Mouse (Mus musculus): Measurements from ENCODE around the gene Epop. TPM values are rescaled to one million over a fixed set of nuclear protein-coding genes. Genes with fewer than 3 reads are reported as not detected.
A peak's percentile ranks its signal among the peaks of the same experiment; 100 is the strongest.
"Not testable (repeated sequence)": the region's sequence is repeated elsewhere in the genome, so short reads cannot be mapped to it uniquely, and the experiment has no call there.

The Epop gene
- polyA plus RNA-seq, 1 experiment from 2014 or later, result 2.1 TPM

- Histone ChIP-seq H3K4me1 (peaks cover 38% of the 10 kb centered on the region), H3K9me3 (replicated peaks) (no peaks in the 10 kb centered on the region), H3K27ac (replicated peaks) (peak overlapping the region; percentile 79), H3K4me3 (replicated peaks) (peak overlapping the region; percentile 80), H3K27me3 (replicated peaks) (peaks cover 19% of the 10 kb centered on the region), H3K36me3 (no peaks in the 10 kb centered on the region), H3K4me2 (peak overlapping the region; percentile 88), H3K9ac (replicated peaks) (peak overlapping the region; percentile 82)
- 8% methylated on average over 13 of the region's 13 CpGs for WGBS
- ATAC-seq (ENCODE audit: low FRiP score), result 0 out of 2 replicates have a peak, but pooled peaks have one; percentile 2
These were observed 29.9 kb upstream of the Epop start for GRCm38 (mm10) chr11:97659267-97659989.

DNA sequence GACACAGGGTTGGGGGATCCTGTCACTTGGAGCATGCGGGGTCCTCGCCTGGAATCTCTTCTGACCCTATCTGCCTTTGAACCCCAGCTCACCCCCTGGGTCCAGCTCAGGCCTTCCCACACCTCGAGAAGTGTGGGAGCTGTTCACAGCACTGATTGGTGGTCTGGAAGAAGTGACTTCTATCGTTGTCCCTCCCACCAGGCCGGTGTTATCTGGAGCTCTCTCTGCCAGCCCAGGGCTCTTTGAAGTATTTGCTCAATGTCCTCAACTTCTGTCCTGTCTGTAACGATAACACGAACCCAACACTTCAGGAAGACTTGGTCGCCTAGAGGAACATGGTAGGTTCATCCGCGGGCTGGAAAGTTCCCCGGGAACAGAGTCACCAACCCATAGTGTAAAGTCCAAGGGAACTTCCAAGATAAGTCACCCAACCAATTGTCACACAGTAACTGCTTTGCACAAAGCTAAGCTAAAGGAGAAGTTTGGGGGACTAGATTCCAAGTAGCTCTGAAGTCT, 29.3 kb upstream of the Epop start:
- H3K4me3 ChIP-seq (replicated peaks), result 0 out of 2 replicates have a peak overlapping the region, but pooled peaks have one; percentile 80
- H3K36me3 ChIP-seq, result no peaks in the 10 kb centered on the region
- ATAC-seq (ENCODE audit: low FRiP score), result no peak
- H3K27ac ChIP-seq (replicated peaks), result no peak overlapping the region
- WGBS, result 77% methylated on average over 11 of the region's 11 CpGs
- peaks cover 34% of the 10 kb centered on the region for H3K4me1 ChIP-seq
- no peak overlapping the region for H3K9ac ChIP-seq (replicated peaks)
- peaks cover 19% of the 10 kb centered on the region for H3K27me3 ChIP-seq (replicated peaks)
- H3K4me2 ChIP-seq, result peak overlapping the region; percentile 88; the same call in 1 of the 2 replicates
- H3K9me3 ChIP-seq (replicated peaks), result no peaks in the 10 kb centered on the region

DNA sequence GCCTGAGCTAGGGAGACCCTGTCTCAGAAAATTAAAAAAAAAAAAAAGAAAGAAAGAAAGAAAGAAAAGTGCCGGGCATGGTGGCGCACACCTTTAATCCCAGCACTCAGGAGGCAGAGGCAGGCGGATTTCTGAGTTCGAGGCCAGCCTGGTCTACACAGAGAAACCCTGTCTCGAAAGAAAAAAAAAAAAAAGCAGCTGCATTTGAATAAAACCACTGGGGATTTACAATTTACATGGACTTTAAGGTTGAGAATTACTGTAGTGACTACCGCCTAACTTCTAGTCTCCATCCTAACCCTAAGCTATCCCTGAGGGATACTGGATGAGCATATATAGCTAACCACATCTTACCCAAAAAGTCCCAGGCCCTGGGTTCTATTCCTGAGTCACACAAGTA, 28.5 kb upstream of the Epop start:
- not testable (repeated sequence) for H3K36me3 ChIP-seq; H3K9ac ChIP-seq (replicated peaks); ATAC-seq (ENCODE audit: low FRiP score); H3K27ac ChIP-seq (replicated peaks); H3K4me3 ChIP-seq (replicated peaks); H3K4me2 ChIP-seq; H3K9me3 ChIP-seq (replicated peaks)
- 80% methylated on average over 6 of the region's 6 CpGs for WGBS
- H3K4me1 ChIP-seq, result peaks cover 34% of the 10 kb centered on the region
- peaks cover 19% of the 10 kb centered on the region for H3K27me3 ChIP-seq (replicated peaks)

- H3K36me3 ChIP-seq, result no peaks in the 10 kb centered on the region
- no peak overlapping the region for H3K4me2 ChIP-seq
- peaks cover 29% of the 10 kb centered on the region for H3K4me1 ChIP-seq
- 45% methylated on average over 5 of the region's 6 CpGs for WGBS
- H3K27ac ChIP-seq (replicated peaks), result no peak overlapping the region
- no peaks in the 10 kb centered on the region for H3K9me3 ChIP-seq (replicated peaks)
- H3K4me3 ChIP-seq (replicated peaks), result no peak overlapping the region
- H3K27me3 ChIP-seq (replicated peaks), result peaks cover 17% of the 10 kb centered on the region
- H3K9ac ChIP-seq (replicated peaks), result no peak overlapping the region
- no peak for ATAC-seq (ENCODE audit: low FRiP score)
These were observed 27.9 kb upstream of the Epop start for GRCm38 (mm10) chr11:97657184-97657945.

DNA sequence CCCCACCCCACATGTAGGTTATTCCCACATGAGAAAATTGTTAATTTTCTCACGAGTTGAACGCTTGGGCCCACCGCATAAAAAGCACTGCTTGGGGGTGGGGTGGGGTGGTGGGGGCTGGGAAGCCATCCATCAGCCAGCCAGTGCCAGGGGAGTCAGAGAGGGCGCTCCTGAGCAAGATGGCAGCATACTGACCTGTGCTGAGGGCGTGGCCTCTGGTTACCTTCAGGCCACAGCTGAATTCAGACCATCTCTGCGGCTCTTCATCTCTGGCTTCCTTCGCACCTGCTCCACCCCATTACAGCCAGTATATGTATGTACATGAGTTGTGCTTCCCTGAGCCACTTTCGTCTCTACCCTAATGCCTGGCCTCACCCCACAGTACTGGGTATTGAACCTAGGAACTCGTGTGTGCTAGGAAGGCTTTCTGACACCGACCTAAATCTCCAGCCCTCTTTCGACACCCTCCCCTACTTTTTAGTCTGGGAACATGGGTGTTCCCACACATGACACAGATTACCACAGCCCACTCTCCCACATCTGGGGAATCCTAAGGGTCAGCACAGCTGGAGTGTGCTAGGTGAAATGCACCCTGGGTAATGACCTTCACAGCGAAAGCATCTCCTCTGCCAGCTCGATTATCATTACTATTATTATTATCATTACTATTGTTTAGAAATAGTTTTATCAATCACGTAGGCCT, 26.9 kb upstream of the Epop start:
- peaks cover 8% of the 10 kb centered on the region; the same call in 1 of the 2 replicates for H3K27me3 ChIP-seq (replicated peaks)
- WGBS, result 72% methylated on average over 14 of the region's 14 CpGs
- ATAC-seq (ENCODE audit: low FRiP score), result no peak
- no peak overlapping the region for H3K9ac ChIP-seq (replicated peaks)
- H3K4me1 ChIP-seq, result peaks cover 19% of the 10 kb centered on the region
- no peaks in the 10 kb centered on the region for H3K36me3 ChIP-seq
- H3K27ac ChIP-seq (replicated peaks), result no peak overlapping the region
- no peak overlapping the region for H3K4me2 ChIP-seq
- H3K9me3 ChIP-seq (replicated peaks), result no peaks in the 10 kb centered on the region
- H3K4me3 ChIP-seq (replicated peaks), result no peak overlapping the region

- H3K9me3 ChIP-seq (replicated peaks), result no peaks in the 10 kb centered on the region
- 93% methylated on average over 2 of the region's 2 CpGs for WGBS
- H3K4me3 ChIP-seq (replicated peaks), result no peak overlapping the region
- H3K36me3 ChIP-seq, result no peaks in the 10 kb centered on the region
- no peak overlapping the region for H3K4me2 ChIP-seq
- no peaks in the 10 kb centered on the region for H3K27me3 ChIP-seq (replicated peaks)
- H3K27ac ChIP-seq (replicated peaks), result no peak overlapping the region
- ATAC-seq (ENCODE audit: low FRiP score), result no peak
- H3K4me1 ChIP-seq, result peaks cover 10% of the 10 kb centered on the region
- no peak overlapping the region for H3K9ac ChIP-seq (replicated peaks)
These were observed 24.7 kb upstream of the Epop start for GRCm38 (mm10) chr11:97654210-97654609.

DNA sequence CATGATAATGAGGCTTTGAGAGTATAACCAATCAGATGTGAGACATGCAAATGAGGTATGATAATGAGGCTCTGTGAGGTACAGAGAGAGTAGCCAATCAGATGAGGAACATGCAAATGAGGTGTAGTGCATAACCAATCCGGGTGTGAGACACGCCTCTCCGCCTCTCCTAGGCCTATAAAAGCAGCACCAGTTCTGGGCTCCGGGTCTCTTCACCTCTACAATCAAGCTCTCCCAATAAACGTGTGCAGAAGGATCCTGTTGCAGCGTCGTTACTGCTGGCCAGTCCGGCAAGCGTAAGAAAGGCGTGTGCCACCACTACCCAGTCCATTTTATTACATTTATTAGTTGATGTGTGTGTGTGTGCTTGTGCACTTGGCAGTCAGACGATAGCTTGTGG, 23.9 kb upstream of the Epop start:
- not testable (repeated sequence) for H3K4me3 ChIP-seq (replicated peaks); H3K4me2 ChIP-seq; H3K9me3 ChIP-seq (replicated peaks); ATAC-seq (ENCODE audit: low FRiP score); H3K36me3 ChIP-seq; H3K27ac ChIP-seq (replicated peaks); H3K4me1 ChIP-seq; H3K9ac ChIP-seq (replicated peaks); H3K27me3 ChIP-seq (replicated peaks)
- 93% methylated on average over 11 of the region's 11 CpGs for WGBS

- Histone ChIP-seq H3K9me3 (replicated peaks) (no peaks in the 10 kb centered on the region), H3K4me1 (peaks cover 9% of the 10 kb centered on the region), H3K9ac (replicated peaks) (no peak overlapping the region), H3K4me3 (replicated peaks) (no peak overlapping the region), H3K4me2 (no peak overlapping the region), H3K27ac (replicated peaks) (no peak overlapping the region), H3K27me3 (replicated peaks) (no peaks in the 10 kb centered on the region), H3K36me3 (no peaks in the 10 kb centered on the region)
- no peak for ATAC-seq (ENCODE audit: low FRiP score)
- WGBS, result 41% methylated on average over 5 of the region's 5 CpGs
These were observed 20.8 kb upstream of the Epop start for GRCm38 (mm10) chr11:97650341-97650740.

DNA sequence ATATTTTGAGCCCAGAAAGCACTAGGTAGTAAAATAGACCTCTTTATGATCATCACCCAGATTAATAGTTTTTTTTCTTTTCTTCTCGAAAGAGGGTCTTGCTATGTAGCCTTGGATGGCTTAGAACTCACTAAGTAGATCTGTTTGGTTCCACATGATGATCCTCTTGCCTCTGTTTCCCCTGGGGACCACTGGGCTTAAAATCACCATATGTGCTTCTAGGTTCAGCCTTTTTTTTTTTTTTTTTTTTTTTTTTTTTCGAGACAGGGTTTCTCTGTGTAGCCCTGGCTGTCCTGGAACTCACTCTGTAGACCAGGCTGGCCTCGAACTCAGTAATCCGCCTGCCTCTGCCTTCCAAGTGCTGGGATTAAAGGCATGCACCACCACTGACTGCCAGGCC, 19.0 kb upstream of the Epop start:
- not testable (repeated sequence) for ATAC-seq (ENCODE audit: low FRiP score); H3K27ac ChIP-seq (replicated peaks)
- WGBS, result 97% methylated on average over 3 of the region's 4 CpGs

DNA sequence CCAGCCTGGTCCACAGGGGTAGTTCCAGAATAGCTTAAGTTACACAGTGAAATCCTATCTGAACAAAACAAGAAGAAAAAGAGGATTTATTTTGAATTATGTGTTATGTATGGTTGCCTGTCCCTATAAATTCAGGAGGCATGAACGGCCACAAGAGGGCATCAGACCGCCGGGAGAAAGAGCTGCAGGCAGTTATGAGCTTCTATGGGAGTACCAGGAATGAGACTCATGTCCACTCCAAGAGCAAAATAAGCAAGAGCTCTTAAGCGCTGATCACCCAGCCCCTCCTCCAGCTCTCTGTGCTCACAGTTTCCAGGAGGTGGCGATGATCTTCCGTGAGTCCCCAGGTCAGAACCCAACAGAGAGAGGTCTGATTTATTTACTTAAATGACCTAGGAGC, 15.3 kb upstream of the Epop start:
- Histone ChIP-seq H3K36me3 (no peaks in the 10 kb centered on the region), H3K4me3 (replicated peaks) (no peak overlapping the region), H3K9ac (replicated peaks) (no peak overlapping the region), H3K9me3 (replicated peaks) (no peaks in the 10 kb centered on the region), H3K27ac (replicated peaks) (no peak overlapping the region), H3K4me2 (no peak overlapping the region), H3K4me1 (peaks cover under 1% of the 10 kb centered on the region; the same call in 1 of the 2 replicates), H3K27me3 (replicated peaks) (no peaks in the 10 kb centered on the region)
- WGBS, result under 1% methylated on average over 6 of the region's 6 CpGs
- no peak for ATAC-seq (ENCODE audit: low FRiP score)

More for the DNA sequence above, 19.0 kb upstream of the Epop start:
- not testable (repeated sequence) for H3K9me3 ChIP-seq (replicated peaks); H3K4me3 ChIP-seq (replicated peaks); H3K4me2 ChIP-seq; H3K9ac ChIP-seq (replicated peaks); H3K36me3 ChIP-seq; H3K27me3 ChIP-seq (replicated peaks); H3K4me1 ChIP-seq

GRCm38 (mm10) chr11:97643380-97644055, 14.0 kb upstream of the Epop start:
- Histone ChIP-seq H3K27ac (replicated peaks) (no peak overlapping the region), H3K4me1 (no peaks in the 10 kb centered on the region), H3K9ac (replicated peaks) (no peak overlapping the region), H3K27me3 (replicated peaks) (no peaks in the 10 kb centered on the region), H3K9me3 (replicated peaks) (no peaks in the 10 kb centered on the region), H3K36me3 (no peaks in the 10 kb centered on the region), H3K4me3 (replicated peaks) (no peak overlapping the region), H3K4me2 (no peak overlapping the region)
- 90% methylated on average over 8 of the region's 8 CpGs for WGBS
- ATAC-seq (ENCODE audit: low FRiP score), result no peak

Data from neural tube, embryonic 15.5 days (tissue).